8 mouse cellular contexts compared by ENCODE assay signal in the genomic region with DNA sequence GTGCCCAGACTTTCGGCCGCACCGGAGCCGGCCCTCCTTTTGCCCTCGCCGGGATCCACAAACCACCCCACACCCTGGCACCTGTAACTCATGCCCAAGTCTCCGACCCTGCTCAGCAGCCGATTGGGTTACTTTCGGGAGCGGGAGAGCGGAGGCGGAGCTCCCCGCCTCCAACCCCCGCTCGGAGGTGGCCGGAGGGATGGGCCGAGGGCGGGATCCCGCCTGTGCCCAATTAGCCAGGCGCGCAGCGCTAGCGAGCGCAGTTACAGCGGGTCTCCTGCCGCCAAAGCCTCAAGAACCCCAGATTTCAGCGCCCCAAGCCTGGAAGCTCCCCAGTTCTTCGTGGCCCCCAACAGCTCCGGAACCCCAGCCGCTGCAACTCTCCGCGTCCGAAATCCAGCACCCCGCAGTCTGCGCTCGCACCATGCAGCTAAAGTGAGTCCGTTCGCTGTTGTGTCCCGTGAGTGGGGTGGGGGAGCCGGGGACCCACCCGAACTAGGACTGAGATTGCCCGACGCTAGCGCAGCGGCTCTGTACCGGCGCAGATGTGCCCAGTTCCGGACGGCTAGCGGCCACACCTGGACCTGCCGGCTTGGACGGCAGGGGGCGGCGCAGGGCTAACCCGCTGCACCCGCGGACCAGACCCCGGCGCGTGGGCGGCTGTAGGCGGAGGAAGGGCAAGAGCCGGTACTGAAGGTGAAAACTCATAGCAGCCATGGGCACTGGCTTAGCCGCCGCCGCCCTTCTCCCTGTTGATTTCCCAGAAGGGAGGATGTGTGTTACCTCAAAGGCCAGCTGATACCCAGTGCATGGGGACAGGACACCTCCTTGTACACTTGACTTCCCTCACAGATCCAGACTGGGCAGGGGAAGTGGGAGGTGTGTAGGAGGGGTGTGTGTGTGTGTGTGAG. TPM values are rescaled to one million over a fixed set of nuclear protein-coding genes. Genes with fewer than 3 reads are reported as not detected.
DNase-seq lines count a peak whose midpoint lies in the region; ATAC-seq and TF ChIP-seq lines count a peak whose summit lies in the region.

TSS of gene Icosl (plus strand) at position 202 of the 911 bp plus-strand sequence.

- TF ChIP-seq CTCF in heart, adult 2 months (IDR thresholded peaks at IDR 0.05): peak; percentile 83

- H3K36me3 ChIP-seq in heart, adult 2 months (ENCODE audit: control insufficient read depth, insufficient read depth, low read length): no peaks in the 10 kb centered on the region
- H3K36me3 ChIP-seq in limb, embryonic 13.5 days: no peaks in the 10 kb centered on the region
- no peaks in the 10 kb centered on the region for H3K36me3 ChIP-seq in midbrain, embryonic 13.5 days

- H3K9me3 ChIP-seq in limb, embryonic 13.5 days: no peaks in the 10 kb centered on the region
- H3K9me3 ChIP-seq in midbrain, embryonic 13.5 days: no peaks in the 10 kb centered on the region

- WGBS in heart, adult 2 months: under 1% methylated on average over 66 of the region's 66 CpGs
- WGBS in limb, embryonic 13.5 days: under 1% methylated on average over 66 of the region's 66 CpGs
- WGBS in midbrain, embryonic 13.5 days: under 1% methylated on average over 66 of the region's 66 CpGs

- peak; percentile 89 for DNase-seq in adrenal gland, postnatal 14 days
- peak; percentile 46 for DNase-seq in embryo, embryonic 11.5 days (ENCODE audit: low read depth, low spot score)
- peak; percentile 88 to 91 for DNase-seq in heart, adult 2 months
- DNase-seq in kidney, adult 11 months: peak; percentile 82
- DNase-seq in spleen, adult 18-20 months: peak; percentile 86 to 93

- TF ChIP-seq POLR2A in heart, adult 2 months (IDR thresholded peaks at IDR 0.05; ENCODE audit: insufficient read depth, low read depth, low read length): peak; percentile 82

- H3K27ac ChIP-seq in heart, adult 2 months: peak within 1 kb of the TSS; percentile 83
- H3K27ac ChIP-seq in limb, embryonic 13.5 days: no peak within 1 kb of the TSS; the same call in 1 of the 2 replicates
- H3K27ac ChIP-seq in midbrain, embryonic 13.5 days: no peak within 1 kb of the TSS

- peak within 1 kb of the TSS; percentile 73 for H3K9ac ChIP-seq in heart, adult 2 months (ENCODE audit: low read depth, low read length)
- H3K9ac ChIP-seq in limb, embryonic 13.5 days: peak within 1 kb of the TSS; percentile 77
- peak within 1 kb of the TSS; percentile 60 for H3K9ac ChIP-seq in midbrain, embryonic 13.5 days (replicated peaks)

- no peaks in the 10 kb centered on the region for H3K27me3 ChIP-seq in heart, adult 2 months (ENCODE audit: control insufficient read depth, insufficient read depth, low read length)
- H3K27me3 ChIP-seq in limb, embryonic 13.5 days: peaks cover 26% of the 10 kb centered on the region
- peaks cover 42% of the 10 kb centered on the region for H3K27me3 ChIP-seq in midbrain, embryonic 13.5 days

- peak; percentile 94 for ATAC-seq in limb, embryonic 13.5 days (ENCODE audit: low FRiP score, low read depth)
- peak; percentile 92 for ATAC-seq in midbrain, embryonic 13.5 days
- ATAC-seq in erythroid progenitor cell, adult 5-6 weeks (replicated peaks; ENCODE audit: low FRiP score, poor library complexity, severe bottlenecking): no peak

- H3K4me2 ChIP-seq in limb, embryonic 13.5 days (replicated peaks): peak within 1 kb of the TSS; percentile 96
- peak within 1 kb of the TSS; percentile 98 for H3K4me2 ChIP-seq in midbrain, embryonic 13.5 days (replicated peaks)

- intact Hi-C loops in heart, adult 2 months (cut with DNase I): loop anchor here (1.0 to 5.0 kb wide), 2 partner anchors 42 to 91 kb away; no protein-coding TSS in a partner anchor

- no peaks in the 10 kb centered on the region for H3K79me2 ChIP-seq in heart, adult 2 months (replicated peaks; ENCODE audit: control insufficient read depth, insufficient read depth, low read length)

- peak; percentile 39; the same call in 1 of the 2 replicates for TF ChIP-seq EP300 in heart, adult 2 months (IDR thresholded peaks at IDR 0.05; ENCODE audit: insufficient read depth, low read depth, low read length)

- peak within 1 kb of the TSS; percentile 89 for H3K4me3 ChIP-seq in heart, adult 2 months
- H3K4me3 ChIP-seq in limb, embryonic 13.5 days: peak within 1 kb of the TSS; percentile 68
- peak within 1 kb of the TSS; percentile 62 for H3K4me3 ChIP-seq in midbrain, embryonic 13.5 days (replicated peaks)

- no peaks in the 10 kb centered on the region; the same call in 1 of the 2 replicates for H3K4me1 ChIP-seq in heart, adult 2 months (ENCODE audit: control insufficient read depth, insufficient read depth, low read length)
- peaks cover 11% of the 10 kb centered on the region for H3K4me1 ChIP-seq in limb, embryonic 13.5 days
- peaks cover 15% of the 10 kb centered on the region for H3K4me1 ChIP-seq in midbrain, embryonic 13.5 days (replicated peaks)

RNA-seq across cellular contexts. Expression of gene Icosl, which starts in this region (rescaled TPM):
- total RNA-seq in adrenal gland, postnatal 14 days (2021): 9.8 and 19.8 TPM in 2 replicates
- 1 to 10 TPM; 5.8 to 7.6 TPM for total RNA-seq in heart, adult 2 months (2021)
- polyA plus RNA-seq in heart, adult 2 months (2012; rRNA removed): 8.4 and 9.2 TPM in 2 replicates
- 3.8 and 3.9 TPM in 2 replicates for polyA plus RNA-seq in limb, embryonic 13.5 days (2015; fragmentation: Nextera tagmentation; extraction: Ambion mirVana)
- 0.52 and 0.82 TPM in 2 replicates for polyA plus RNA-seq in midbrain, embryonic 13.5 days (2015; fragmentation: Nextera tagmentation; extraction: Ambion mirVana)
- 2.9 and 3.4 TPM in 2 replicates for total RNA-seq in erythroid progenitor cell, adult 5-6 weeks (2015; ENCODE audit: low replicate concordance)
- total RNA-seq in erythroid progenitor cell, adult 5-6 weeks (2017; ENCODE audit: low replicate concordance): 0.13 and 0.53 TPM in 2 replicates

Comparison
In these comparisons a context has a peak if more than half of its experiments do, and no peak if none do; other contexts are left out.
1. Peak in ATAC-seq, H3K4me3 ChIP-seq, H3K9ac ChIP-seq and H3K4me2 ChIP-seq in midbrain, embryonic 13.5 days; RNA of the gene not detected or under 1 TPM.